In genomic region chr9:104355521-104356270, GRCm38 (mm10) we compare ENCODE assay signal across 15 mouse cellular contexts. TPM values are rescaled to one million over a fixed set of nuclear protein-coding genes. Genes with fewer than 3 reads are reported as not detected.
DNase-seq lines count a peak whose midpoint lies in the region; ATAC-seq lines count a peak whose summit lies in the region.
"Had no signal": no experiment of that assay in that cellular context is flagged by ENCODE, and none has a peak within 500 bp of the region (broad histone marks: within the 10 kb centered on the region; RNA-seq: fewer than 3 reads in every experiment).

No protein-coding gene starts in this region.

- 0 out of 2 replicates have a peak, but pooled peaks have one; percentile 9 for ATAC-seq in forebrain, embryonic 12.5 days (ENCODE audit: low FRiP score)
- no peak for ATAC-seq in forebrain, embryonic 13.5 days
- peak; percentile 97 for ATAC-seq in granulocyte monocyte progenitor cell, adult 5-6 weeks (replicated peaks; ENCODE audit: poor library complexity, severe bottlenecking)
- ATAC-seq in kidney, embryonic 16.5 days (ENCODE audit: low FRiP score, low TSS enrichment) = peak; percentile 81
- ATAC-seq in megakaryocyte, adult 5-6 weeks (ENCODE audit: poor library complexity, severe bottlenecking) = peak; percentile 89

- H3K9me3 ChIP-seq in forebrain, embryonic 12.5 days = no peaks in the 10 kb centered on the region
- no peaks in the 10 kb centered on the region for H3K9me3 ChIP-seq in forebrain, embryonic 13.5 days (replicated peaks)
- no peaks in the 10 kb centered on the region for H3K9me3 ChIP-seq in kidney, embryonic 16.5 days (ENCODE audit: low read length)
- H3K9me3 ChIP-seq: heart, embryonic 13.5 days; midbrain, embryonic 10.5 days had no signal

- no peak overlapping the region for H3K4me2 ChIP-seq in forebrain, embryonic 12.5 days
- H3K4me2 ChIP-seq in forebrain, embryonic 13.5 days = no peak overlapping the region
- 0 out of 2 replicates have a peak overlapping the region, but pooled peaks have one; percentile 0 for H3K4me2 ChIP-seq in kidney, embryonic 16.5 days (replicated peaks; ENCODE audit: low read depth, low read length)
- H3K4me2 ChIP-seq: heart, embryonic 13.5 days; hindbrain, embryonic 14.5 days had no signal

- H3K27me3 ChIP-seq in forebrain, embryonic 12.5 days = no peaks in the 10 kb centered on the region
- no peaks in the 10 kb centered on the region; the same call in 1 of the 2 replicates for H3K27me3 ChIP-seq in forebrain, embryonic 13.5 days
- H3K27me3 ChIP-seq in kidney, embryonic 16.5 days (ENCODE audit: insufficient read depth, low read length) = no peaks in the 10 kb centered on the region
- H3K27me3 ChIP-seq: heart, embryonic 13.5 days had no signal

- no peaks in the 10 kb centered on the region for H3K36me3 ChIP-seq in forebrain, embryonic 12.5 days (replicated peaks)
- H3K36me3 ChIP-seq in forebrain, embryonic 13.5 days (ENCODE audit: poor library complexity, severe bottlenecking) = no peaks in the 10 kb centered on the region
- H3K36me3 ChIP-seq in kidney, embryonic 16.5 days (ENCODE audit: insufficient read depth, low read length) = no peaks in the 10 kb centered on the region
- H3K36me3 ChIP-seq: heart, embryonic 13.5 days; midbrain, embryonic 10.5 days had no signal

- WGBS in forebrain, embryonic 12.5 days = 66% methylated on average over 8 of the region's 8 CpGs
- 64% methylated on average over 8 of the region's 8 CpGs for WGBS in forebrain, embryonic 13.5 days
- WGBS in kidney, embryonic 16.5 days = 54% methylated on average over 8 of the region's 8 CpGs

- no peak overlapping the region for H3K27ac ChIP-seq in forebrain, embryonic 12.5 days
- H3K27ac ChIP-seq in forebrain, embryonic 13.5 days = no peak overlapping the region
- peak overlapping the region; percentile 84 for H3K27ac ChIP-seq in kidney, embryonic 16.5 days (ENCODE audit: low read length)
- H3K27ac ChIP-seq: heart, embryonic 13.5 days; hindbrain, embryonic 14.5 days; midbrain, embryonic 10.5 days had no signal

- H3K4me1 ChIP-seq in forebrain, embryonic 12.5 days = 0 out of 2 replicates have a peak, but pooled peaks cover 5% of the 10 kb centered on the region
- H3K4me1 ChIP-seq in forebrain, embryonic 13.5 days = peaks cover 11% of the 10 kb centered on the region; the same call in 1 of the 2 replicates
- H3K4me1 ChIP-seq in kidney, embryonic 16.5 days (ENCODE audit: insufficient read depth, low read length) = peaks cover 11% of the 10 kb centered on the region
- H3K4me1 ChIP-seq: heart, embryonic 13.5 days had no signal

- intact Hi-C loops in left cerebral cortex, postnatal 10 days (cut with DNase I) = no loop called here

- DNase-seq in left cerebral cortex, postnatal 10 days (ENCODE audit: extremely low spot score in 1 of 2, low spot score in 2 of 2) = no peak
- DNase-seq in embryo, embryonic 9.5 days (ENCODE audit: extremely low spot score) = no peak
- DNase-seq in left cerebral cortex, adult 8-10 months (ENCODE audit: low spot score in 2 of 2) = no peak
- DNase-seq: adrenal gland, postnatal 36 days; cerebellum, adult 11-12 months; embryo, embryonic 11 days; right cerebral cortex, postnatal 14 days had no signal

- H3K4me3 ChIP-seq in forebrain, embryonic 12.5 days (replicated peaks) = no peak overlapping the region
- no peak overlapping the region for H3K4me3 ChIP-seq in forebrain, embryonic 13.5 days
- no peak overlapping the region for H3K4me3 ChIP-seq in kidney, embryonic 16.5 days (ENCODE audit: low read length)
- H3K4me3 ChIP-seq: heart, embryonic 13.5 days; midbrain, embryonic 10.5 days had no signal

- no peak overlapping the region for H3K9ac ChIP-seq in forebrain, embryonic 12.5 days
- no peak overlapping the region for H3K9ac ChIP-seq in forebrain, embryonic 13.5 days
- no peak overlapping the region for H3K9ac ChIP-seq in kidney, embryonic 16.5 days (replicated peaks; ENCODE audit: low read length)
- H3K9ac ChIP-seq: heart, embryonic 13.5 days; hindbrain, embryonic 14.5 days had no signal

RNA-seq across cellular contexts. Expression of gene Acpp, which starts 18.1 kb away (rescaled TPM):
- 0.09 and 0.47 TPM in 2 replicates for polyA plus RNA-seq in forebrain, embryonic 12.5 days (2016; fragmentation: Nextera tagmentation; extraction: Ambion mirVana)
- polyA plus RNA-seq in forebrain, embryonic 13.5 days (2015; fragmentation: Nextera tagmentation; extraction: Ambion mirVana) = 0.14 TPM in 1 of 2 replicates, not detected in the other
- total RNA-seq in granulocyte monocyte progenitor cell, adult 5-6 weeks (2014; fragmentation: Nextera tagmentation) = 1.2 and 4.6 TPM in 2 replicates
- 2.8 and 3.0 TPM in 2 replicates for total RNA-seq in granulocyte monocyte progenitor cell, adult 5-6 weeks (2017)
- 1.9 and 2.0 TPM in 2 replicates for polyA plus RNA-seq in kidney, embryonic 16.5 days (2015; fragmentation: Nextera tagmentation; extraction: Ambion mirVana)
- total RNA-seq in megakaryocyte, adult 5-6 weeks (2015) = 12.8 and 14.8 TPM in 2 replicates
- total RNA-seq in megakaryocyte, adult 5-6 weeks (2017) = 10.9 and 17.7 TPM in 2 replicates
- total RNA-seq in left cerebral cortex, postnatal 10 days (2021) = under 1 TPM; 0.32 to 0.71 TPM
- under 1 TPM in 2 of 4 experiments, not detected in 2; 0.34 to 0.81 TPM for total RNA-seq in left cerebral cortex, adult 8-10 months (2022)
